23 mouse cellular contexts compared by ENCODE assay signal in genomic region chr2:60177490-60177889, GRCm38 (mm10).
"Had no signal": no experiment of that assay in that cellular context is flagged by ENCODE, and none has a peak within 500 bp of the region (broad histone marks: within the 10 kb centered on the region; RNA-seq: fewer than 3 reads in every experiment).

No protein-coding gene starts in this region.

- H3K9me3 ChIP-seq: limb, embryonic 12.5 days; limb, embryonic 15.5 days; midbrain, embryonic 12.5 days; midbrain, embryonic 15.5 days; neural tube, embryonic 12.5 days; neural tube, embryonic 15.5 days had no signal

- H3K27me3 ChIP-seq: limb, embryonic 12.5 days; limb, embryonic 15.5 days; midbrain, embryonic 12.5 days; midbrain, embryonic 15.5 days; neural tube, embryonic 12.5 days; neural tube, embryonic 15.5 days had no signal

- H3K27ac ChIP-seq: hindbrain, postnatal 0 days; layer of hippocampus, adult 2 months; left cerebral cortex, adult 2 months; limb, embryonic 12.5 days; limb, embryonic 15.5 days; liver, embryonic 14.5 days; macrophage; midbrain, embryonic 12.5 days; midbrain, embryonic 15.5 days; neural tube, embryonic 12.5 days; neural tube, embryonic 15.5 days had no signal

- H3K9ac ChIP-seq: limb, embryonic 12.5 days; limb, embryonic 15.5 days; liver, embryonic 14.5 days; liver, postnatal 0 days; lung, embryonic 14.5 days; midbrain, embryonic 12.5 days; midbrain, embryonic 15.5 days; neural tube, embryonic 12.5 days; neural tube, embryonic 15.5 days had no signal

- H3K4me3 ChIP-seq: layer of hippocampus, adult 2 months; left cerebral cortex, adult 2 months; limb, embryonic 12.5 days; limb, embryonic 15.5 days; midbrain, embryonic 12.5 days; midbrain, embryonic 15.5 days; neural tube, embryonic 12.5 days; neural tube, embryonic 15.5 days had no signal

- DNase-seq: layer of hippocampus, postnatal 36 days; left cerebral cortex, postnatal 4 days; liver, postnatal 0 days; lung, embryonic 14.5 days; right cerebral cortex, adult 18-20 months; right cerebral cortex, postnatal 25 days; thymus, adult 18-20 months; thymus, postnatal 36 days had no signal

- H3K4me1 ChIP-seq: midbrain, embryonic 12.5 days; midbrain, embryonic 15.5 days; neural tube, embryonic 12.5 days; neural tube, embryonic 15.5 days had no signal

- ATAC-seq: hindbrain, postnatal 0 days; inflammation-experienced regulatory T-cells, adult 6 months; intestine, embryonic 16.5 days; liver, postnatal 0 days; lung, postnatal 0 days; midbrain, embryonic 15.5 days had no signal

- H3K4me2 ChIP-seq: limb, embryonic 12.5 days; limb, embryonic 15.5 days; liver, embryonic 11.5 days; lung, embryonic 14.5 days; midbrain, embryonic 12.5 days; midbrain, embryonic 15.5 days; neural tube, embryonic 12.5 days; neural tube, embryonic 15.5 days had no signal

- H3K36me3 ChIP-seq: limb, embryonic 12.5 days; limb, embryonic 15.5 days; midbrain, embryonic 12.5 days; midbrain, embryonic 15.5 days; neural tube, embryonic 12.5 days; neural tube, embryonic 15.5 days had no signal
